Mouse (Mus musculus) liver, embryonic 14.5 days (tissue): Measurements from ENCODE around the gene Grk2.

Experiments
- CTCF ChIP-seq: IDR thresholded peaks from 2 replicates; pipeline ENCODE4 v1.5.1; 2016; ENCODE audit warnings: antibody characterized with exemption, low read depth, control low read depth
- EP300 ChIP-seq: IDR thresholded peaks from 2 replicates; pipeline ENCODE4 v1.6.1; 2016; ENCODE audit warnings: antibody characterized with exemption, low read depth

GRCm38 (mm10) chr19:4309302-4309701 lies 3.3 kb upstream of the Grk2 start:
- TF ChIP-seq CTCF (no peak), EP300 (no peak)
